Mouse (Mus musculus) thymus, postnatal 10 days (tissue): ENCODE data around the gene Atp6v0a1.
"Not testable (repeated sequence)": the region's sequence is repeated elsewhere in the genome, so short reads cannot be mapped to it uniquely, and the experiment has no call there.

Experiments
- DNase-seq, 2 experiments: peaks; one replicate each; pipeline ENCODE4 v3.0.0; 2021; ENCODE audit warnings: low spot score in 2 of 2

The Atp6v0a1 gene

DNA sequence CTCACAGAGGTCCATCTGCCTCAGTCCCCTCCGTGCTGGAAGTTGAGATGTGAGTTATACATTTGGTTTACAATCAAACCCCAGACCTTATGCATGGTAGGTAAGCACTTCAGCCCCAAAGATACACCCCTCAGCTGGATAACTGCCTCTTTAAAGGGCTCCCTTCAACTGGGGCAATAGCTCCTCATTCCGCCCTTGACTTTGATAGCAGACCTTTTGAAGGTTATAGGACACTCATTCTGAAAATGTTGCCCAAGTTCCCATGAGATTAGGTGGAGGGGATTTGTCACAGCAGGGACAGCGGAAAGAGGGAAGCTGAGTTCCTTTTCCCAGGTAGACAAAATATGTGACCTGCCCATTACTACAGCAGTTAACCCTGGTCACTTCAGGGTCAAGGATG lies 28.0 kb upstream of the Atp6v0a1 start:
- DNase-seq = no peak

DNA sequence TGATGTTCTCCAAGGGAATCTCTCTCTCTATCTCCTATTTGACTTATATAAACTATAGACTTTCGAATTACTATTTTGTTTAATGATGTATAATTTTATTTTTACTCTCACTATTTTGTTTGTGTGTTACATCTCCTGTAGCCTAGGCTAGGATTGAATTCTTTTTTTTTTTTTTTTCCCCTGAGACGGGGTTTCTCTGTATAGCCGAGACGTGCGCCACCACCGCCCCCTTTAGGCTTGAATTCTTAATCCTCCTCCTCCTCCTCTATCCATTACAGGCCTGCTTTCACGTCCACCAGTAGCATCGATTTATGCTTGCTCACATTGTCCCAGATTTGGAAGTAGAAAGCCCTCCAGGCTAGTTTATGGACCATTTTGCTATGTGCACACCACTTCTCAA lies 27.2 kb upstream of the Atp6v0a1 start:
- DNase-seq = no peak

GRCm38 (mm10) chr11:100983125-100983777 lies 26.0 kb upstream of the Atp6v0a1 start:
- peak; percentile 61 to 92 for DNase-seq

DNA sequence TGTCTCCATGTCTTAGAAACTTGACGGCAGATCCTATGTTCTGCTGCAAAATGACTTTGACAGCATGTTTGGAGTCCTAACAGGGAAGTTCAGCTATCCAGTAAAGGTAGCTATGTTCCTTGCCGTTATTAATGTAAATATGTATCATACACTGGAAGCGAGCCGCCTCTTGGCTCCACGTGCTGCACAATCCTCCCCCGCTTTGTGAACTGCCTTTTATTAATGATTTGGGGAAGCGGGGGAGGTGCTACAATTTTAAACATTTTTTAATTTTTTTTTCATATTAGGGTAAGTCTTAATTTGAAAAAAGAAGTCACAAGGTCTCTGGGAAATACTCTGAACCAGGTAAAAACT lies 25.5 kb upstream of the Atp6v0a1 start:
- no peak for DNase-seq

DNA sequence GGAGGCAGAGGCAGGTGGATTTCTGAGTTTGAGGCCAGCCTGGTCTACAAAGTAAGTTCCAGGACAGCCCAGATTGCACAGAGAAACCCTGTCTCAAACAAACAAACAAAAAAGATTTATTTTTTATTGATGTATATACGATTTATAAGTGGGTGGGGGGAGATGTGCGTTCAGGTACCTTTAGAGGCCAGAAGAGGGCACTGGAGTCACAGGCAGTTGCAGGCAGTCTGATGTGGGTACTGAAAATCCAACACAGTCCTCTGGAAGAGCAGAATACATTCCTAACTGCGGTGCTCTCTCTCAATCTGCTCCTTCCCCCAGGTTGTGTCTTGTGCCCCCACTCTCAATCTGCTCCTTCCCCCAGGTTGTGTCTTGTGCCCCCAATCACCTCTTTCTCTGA lies 23.6 kb upstream of the Atp6v0a1 start:
- no peak for DNase-seq

- no peak for DNase-seq
Measured at GRCm38 (mm10) chr11:100988674-100989073, 20.6 kb upstream of the Atp6v0a1 start.

GRCm38 (mm10) chr11:100989666-100990065 lies 19.6 kb upstream of the Atp6v0a1 start:
- no peak for DNase-seq

DNA sequence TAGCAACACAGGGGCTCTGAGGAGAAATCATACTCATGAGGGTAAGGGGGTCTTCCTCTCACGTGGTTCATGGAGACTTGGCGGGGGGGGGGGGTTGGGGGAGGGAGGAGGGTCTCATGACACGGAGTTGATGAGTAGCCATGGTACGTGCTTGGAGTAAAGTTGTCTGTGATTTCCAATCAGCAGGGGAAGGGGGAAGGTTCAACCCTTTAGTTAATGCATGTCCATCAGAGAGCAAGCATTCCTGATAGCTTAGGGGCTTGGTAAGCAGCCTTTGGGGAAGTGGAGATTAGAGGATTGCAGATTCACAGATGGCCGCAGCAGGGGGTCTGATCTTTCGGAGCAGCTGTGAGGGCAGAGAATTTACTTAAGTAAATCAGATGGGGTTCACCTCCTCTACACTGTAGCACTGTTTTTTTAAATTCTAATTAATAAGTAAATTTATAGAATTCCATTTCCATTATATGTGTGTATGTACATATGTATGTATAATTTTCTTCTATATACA lies 18.2 kb upstream of the Atp6v0a1 start:
- no peak for DNase-seq

DNA sequence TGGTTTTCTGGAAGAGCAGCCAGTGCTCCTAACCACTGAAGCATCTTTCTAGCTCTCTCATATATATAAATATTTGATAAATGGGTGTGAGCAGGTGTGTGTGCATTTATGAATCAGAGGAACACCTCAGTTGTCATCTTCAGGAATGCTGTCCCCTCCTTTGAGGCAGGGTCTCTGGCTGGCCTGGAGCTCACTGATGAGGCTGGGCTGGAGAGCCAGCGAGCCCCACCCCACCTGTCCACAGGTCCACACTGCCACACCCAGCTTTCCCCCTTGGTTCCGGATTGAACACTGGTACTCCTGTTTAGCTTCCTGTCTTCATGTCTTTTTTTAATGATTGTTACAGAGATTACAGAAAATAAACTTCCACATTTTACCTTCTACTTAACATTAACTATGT lies 15.8 kb upstream of the Atp6v0a1 start:
- DNase-seq = no peak

- no peak for DNase-seq
Measured at GRCm38 (mm10) chr11:100994233-100994632, 15.0 kb upstream of the Atp6v0a1 start.

DNA sequence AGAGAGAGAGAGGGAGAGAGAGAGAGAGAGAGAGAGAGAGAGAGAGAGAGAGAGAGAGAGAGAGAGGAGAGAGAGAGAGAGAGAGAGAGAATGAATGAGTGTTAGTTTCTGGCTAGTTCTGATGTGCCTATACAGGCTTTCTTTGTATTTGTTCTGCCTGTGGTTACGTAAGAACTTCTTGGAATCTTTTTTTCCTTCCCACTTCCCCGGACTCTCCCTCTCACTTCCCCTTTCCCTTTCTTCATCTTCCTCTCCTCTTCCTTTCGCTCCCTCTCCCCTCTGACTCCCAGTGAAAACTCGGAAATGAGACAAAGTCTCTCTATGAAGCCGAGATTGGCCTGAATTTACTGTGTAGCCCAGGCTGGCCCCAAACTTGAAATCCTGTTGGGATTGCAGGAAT lies 14.6 kb upstream of the Atp6v0a1 start:
- no peak for DNase-seq

DNA sequence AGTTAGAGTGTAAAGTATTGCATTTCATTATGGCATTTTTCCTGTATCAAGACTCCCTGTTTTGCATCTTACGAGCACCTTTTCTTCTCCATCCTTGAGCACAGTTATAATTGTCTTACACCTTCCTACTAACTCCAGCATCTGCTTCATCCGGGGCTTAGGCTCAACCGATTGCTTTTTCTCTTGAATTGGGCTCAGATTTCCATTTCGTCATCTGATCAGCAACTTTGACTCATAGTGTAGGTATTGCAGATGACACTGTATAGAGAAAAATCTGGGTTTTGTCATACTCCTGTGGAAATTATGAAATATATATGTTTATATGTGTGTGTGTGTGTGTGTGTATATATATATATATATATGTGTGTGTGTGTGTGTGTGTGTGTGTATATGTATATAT lies 12.8 kb upstream of the Atp6v0a1 start:
- no peak for DNase-seq

DNA sequence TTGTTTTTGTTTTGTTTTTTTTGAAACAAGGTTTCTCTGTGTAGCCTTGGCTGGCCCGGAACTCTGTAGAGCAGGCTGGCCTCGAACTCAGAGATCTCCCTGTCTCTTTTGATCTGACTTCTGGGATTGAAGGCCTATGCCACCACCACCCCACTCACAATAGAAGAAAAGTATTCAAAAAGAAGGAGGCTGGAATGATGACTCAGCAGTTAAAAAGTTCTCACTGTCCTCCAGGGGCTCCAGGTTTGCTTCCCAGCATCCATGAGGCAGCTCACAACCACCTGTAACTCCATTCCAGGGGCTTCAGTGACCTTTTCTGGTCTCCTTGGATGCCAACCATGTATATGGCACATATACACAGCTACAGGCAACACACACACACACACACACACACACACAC lies 10.4 kb upstream of the Atp6v0a1 start:
- DNase-seq = no peak

GRCm38 (mm10) chr11:100999254-100999653 lies 10.0 kb upstream of the Atp6v0a1 start:
- DNase-seq = no peak

DNA sequence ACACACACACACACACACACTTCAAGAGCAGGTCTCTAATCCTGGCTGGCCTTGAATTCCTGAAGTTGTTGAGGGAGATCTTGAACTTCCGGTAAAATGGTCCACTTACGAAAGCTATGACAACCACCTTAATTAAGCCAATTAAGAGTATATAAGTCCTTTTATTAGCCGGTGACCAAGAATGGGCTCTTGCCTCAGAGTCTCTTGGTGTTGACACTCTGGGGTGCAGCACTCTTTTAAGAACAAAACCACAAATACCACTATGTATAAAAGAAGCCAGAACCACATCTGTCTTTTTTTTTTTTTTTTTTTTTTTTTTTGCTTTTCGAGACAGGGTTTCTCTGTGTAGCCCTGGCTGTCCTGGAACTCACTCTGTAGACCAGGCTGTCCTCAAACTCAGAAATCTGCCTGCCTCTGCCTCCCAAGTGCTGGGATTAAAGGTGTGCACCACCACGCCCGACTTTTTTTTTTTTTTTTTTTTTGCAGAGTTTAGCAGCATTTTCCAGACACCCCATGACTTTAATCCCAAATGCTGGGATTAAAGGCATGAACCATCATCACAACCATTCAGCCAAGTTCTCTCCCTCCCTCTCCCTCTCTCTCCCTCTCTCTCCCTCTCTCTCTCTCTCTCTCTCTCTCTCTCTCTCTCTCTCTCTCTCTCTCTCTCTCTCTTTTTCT lies 7.2 kb upstream of the Atp6v0a1 start:
- not testable (repeated sequence) for DNase-seq

DNA sequence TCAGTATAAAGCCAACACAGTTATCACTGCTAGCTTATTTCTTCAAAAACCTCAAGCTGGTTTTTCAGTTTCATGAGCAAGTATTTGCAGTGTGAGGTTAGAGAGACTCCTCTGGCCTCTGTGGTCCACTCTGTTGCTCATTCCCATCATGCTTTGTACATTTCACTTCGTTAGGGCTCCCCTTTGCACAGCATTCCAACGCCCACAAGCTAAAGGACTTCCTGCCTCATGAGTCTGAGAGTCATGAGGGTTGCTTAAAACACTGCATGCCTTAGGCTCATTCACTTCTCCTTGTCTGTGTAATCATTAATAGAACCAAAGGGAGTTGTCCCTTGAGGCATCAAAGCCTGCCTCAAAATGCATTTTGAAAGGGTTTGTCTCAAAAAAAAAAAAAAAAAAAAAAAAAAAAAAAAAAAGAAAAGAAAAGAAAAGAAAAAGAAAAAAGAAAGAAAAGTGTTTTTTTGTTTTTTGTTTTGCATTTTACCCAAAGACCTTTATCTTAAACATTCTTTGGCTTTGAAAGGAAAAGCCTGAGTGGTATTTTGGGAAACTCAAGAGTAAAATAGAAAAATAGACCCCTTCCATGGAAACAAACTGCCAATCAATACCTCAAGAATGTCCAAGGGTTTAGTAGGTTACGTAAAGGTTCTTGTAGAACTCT lies 6.1 kb upstream of the Atp6v0a1 start:
- DNase-seq = no peak

- peak; percentile 30 to 67 for DNase-seq
Measured at GRCm38 (mm10) chr11:101008206-101009045, 826 bp upstream of the Atp6v0a1 start.

GRCm38 (mm10) chr11:101009888-101010784 lies 884 bp downstream of the Atp6v0a1 start:
- DNase-seq = no peak

- DNase-seq = no peak
Measured at GRCm38 (mm10) chr11:101011641-101012040, 2.4 kb downstream of the Atp6v0a1 start.

DNA sequence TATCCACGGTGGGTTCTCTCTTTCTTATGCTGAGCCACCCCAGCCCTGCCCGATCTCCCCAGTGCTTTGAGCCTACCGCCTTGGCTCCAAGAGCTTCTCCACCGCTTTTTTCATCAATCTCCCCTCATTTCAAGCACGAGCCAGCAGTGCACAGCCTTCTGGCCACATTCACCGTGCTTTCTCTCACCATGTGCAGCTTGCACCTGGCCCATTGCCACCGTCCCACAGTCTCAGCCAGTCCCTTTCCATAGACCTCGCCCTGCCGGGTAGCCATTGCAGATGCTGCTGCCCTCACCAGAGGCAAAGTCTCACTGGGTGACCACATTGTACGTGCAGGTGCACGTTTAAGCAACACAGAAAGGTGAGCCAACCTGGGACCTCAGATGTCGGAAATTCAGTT lies 14.1 kb downstream of the Atp6v0a1 start:
- DNase-seq = no peak

DNA sequence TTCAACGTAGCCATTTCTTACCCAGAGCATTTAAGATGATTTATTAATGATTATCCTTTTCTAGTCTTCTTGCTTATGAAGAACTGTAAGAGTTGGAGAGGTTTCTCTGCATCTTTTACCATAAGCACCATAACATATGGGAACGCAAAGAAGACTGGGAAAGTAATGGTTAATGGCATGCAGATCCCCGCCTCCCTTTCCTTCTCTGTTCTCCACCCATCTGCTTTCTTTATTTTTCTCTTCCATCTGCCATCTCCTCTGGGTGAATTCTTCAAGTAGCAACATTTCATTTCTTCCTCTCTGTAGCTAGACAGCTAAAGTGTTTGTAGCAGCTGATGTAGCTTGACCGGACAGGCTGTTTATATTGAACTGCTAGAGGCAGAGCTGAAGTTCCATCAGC lies 14.7 kb downstream of the Atp6v0a1 start:
- no peak for DNase-seq
